Mouse (Mus musculus): Measurements from ENCODE around the gene Prrc2b.

Prrc2b gene

GRCm38 (mm10) chr2:32235433-32235832 is 84.6 kb downstream of the Prrc2b start:
- DNase-seq (ENCODE audit: low spot score): no peak

DNA sequence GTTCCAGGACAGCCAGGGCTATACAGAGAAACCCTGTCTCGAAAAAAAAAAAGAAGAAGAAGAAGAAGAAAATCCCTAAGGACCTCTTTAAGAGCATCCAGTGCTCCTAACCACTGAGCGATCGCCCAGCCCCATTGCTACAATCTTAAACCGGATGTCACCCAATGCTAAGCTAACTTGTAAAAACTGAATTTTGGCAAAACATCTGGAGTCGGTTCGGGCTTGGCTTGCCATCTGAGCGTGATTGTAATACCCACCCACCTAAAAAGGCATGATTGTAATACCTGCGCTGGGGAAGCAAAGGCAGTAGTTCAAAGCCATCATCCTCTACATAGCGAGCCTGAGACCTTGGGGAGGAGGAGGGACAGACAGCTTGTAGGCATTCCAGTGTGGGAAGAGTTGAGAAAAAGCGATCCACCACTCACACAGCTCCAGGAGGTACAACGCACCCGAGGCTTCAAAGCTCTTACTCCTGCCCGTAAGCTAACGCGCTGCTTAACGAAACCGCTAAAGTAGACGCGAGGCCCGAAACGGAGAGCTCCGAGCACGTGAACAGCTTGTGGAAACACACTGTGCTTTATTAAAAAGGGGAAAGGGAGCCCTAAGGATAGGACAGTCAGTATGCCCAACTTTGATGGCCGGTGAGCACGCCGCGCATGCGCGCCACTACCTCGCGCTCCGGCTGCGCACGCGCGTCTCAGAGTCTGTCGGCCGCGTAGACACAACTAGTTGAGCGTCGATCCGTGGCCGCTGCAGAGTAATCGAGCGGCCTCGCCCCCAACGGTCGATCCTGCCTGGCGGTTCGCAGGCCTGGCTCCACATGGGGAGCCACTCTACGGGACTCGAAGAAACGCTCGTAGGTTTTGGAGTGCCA is 85.2 kb downstream of the Prrc2b start, which contains the start of gene Pomt1:
Gene Pomt1, plus strand, starts transcription at position 705 of the 874 bp plus-strand sequence.
- peak; percentile 98 for DNase-seq (ENCODE audit: low spot score)

- DNase-seq (ENCODE audit: low spot score): peak; percentile 63
Observed at GRCm38 (mm10) chr2:32236760-32237487, 86.0 kb downstream of the Prrc2b start.

- DNase-seq (ENCODE audit: low spot score): no peak
Observed at GRCm38 (mm10) chr2:32237571-32237970, 86.7 kb downstream of the Prrc2b start.

GRCm38 (mm10) chr2:32238708-32239435 is 88.0 kb downstream of the Prrc2b start:
- no peak for DNase-seq (ENCODE audit: low spot score)

GRCm38 (mm10) chr2:32240591-32240990 is 89.7 kb downstream of the Prrc2b start:
- DNase-seq (ENCODE audit: low spot score): no peak

GRCm38 (mm10) chr2:32242986-32243385 is 92.1 kb downstream of the Prrc2b start:
- DNase-seq (ENCODE audit: low spot score): no peak

DNA sequence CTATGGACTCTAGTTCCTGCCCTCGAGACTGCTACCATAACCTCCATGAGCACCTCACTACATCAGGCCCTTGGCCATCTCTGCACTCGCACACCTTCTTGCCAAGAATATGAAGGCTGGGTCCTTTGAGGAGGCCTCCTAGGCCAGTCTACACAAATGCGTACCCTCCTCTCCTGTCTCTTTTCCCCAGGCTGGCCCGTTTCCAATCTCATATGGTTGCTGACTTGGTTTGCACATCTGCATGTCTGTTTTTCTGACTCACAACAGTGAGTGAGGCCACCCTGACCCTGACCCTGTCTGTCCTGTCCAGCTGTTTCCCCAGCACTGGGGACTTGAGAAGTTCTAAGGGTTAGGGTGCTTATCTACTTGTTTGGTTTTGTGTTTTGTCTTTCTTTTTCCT is 95.9 kb downstream of the Prrc2b start:
- no peak for DNase-seq (ENCODE audit: low spot score)

- DNase-seq (ENCODE audit: low spot score): no peak
Observed at GRCm38 (mm10) chr2:32248377-32249361, 97.8 kb downstream of the Prrc2b start.

DNA sequence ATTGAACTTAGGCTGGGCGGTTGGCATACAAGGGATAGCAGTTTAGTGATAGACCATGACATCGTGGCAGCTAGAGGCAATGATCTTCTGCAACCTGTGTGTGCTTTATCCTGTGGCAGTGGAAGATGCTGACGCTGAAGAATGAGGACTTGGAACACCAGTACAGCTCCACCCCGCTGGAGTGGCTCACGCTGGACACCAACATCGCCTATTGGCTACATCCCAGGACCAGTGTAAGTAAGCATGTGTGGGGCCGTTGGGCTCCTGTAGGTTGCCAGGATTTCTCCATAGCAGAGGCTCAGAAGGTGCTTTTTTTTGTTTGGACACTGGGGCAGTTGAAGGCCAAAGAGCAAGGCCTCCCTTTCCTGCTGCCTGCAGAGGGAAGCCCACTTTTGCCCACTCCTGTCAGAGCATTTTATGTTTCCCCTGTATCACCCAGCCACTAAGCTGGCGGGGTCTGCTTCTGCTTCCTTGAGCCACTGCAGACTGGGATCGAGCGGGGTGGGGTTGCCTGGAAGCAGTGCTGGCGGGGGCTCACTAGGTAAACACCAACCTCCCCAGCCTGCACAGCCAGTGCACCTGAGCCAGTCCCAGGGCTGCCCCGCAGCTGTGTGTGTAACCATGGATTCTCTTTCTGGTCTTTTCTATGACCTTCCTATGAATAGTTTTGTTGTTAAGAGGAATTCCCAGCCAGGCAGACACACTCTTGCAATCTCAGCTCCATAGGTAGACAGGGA is 101.1 kb downstream of the Prrc2b start:
- no peak for DNase-seq (ENCODE audit: low spot score)

DNA sequence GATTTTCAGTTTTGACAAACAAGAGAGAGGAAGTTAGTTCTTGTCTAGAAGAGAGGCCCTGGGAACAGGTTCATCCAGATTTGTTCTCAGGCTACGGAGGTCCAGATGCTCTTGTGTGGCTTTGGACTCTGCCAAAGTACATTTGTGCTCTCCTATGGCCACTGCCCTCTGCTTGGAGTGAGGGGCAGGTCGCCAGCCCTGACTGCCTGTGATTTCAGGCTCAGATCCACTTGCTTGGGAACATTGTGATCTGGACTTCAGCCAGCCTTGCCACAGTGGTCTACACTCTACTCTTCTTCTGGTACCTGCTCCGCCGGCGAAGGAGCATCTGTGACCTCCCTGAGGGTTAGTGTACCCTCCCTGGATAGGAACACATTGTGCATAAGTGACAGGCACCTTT is 101.8 kb downstream of the Prrc2b start:
- DNase-seq (ENCODE audit: low spot score): no peak

DNA sequence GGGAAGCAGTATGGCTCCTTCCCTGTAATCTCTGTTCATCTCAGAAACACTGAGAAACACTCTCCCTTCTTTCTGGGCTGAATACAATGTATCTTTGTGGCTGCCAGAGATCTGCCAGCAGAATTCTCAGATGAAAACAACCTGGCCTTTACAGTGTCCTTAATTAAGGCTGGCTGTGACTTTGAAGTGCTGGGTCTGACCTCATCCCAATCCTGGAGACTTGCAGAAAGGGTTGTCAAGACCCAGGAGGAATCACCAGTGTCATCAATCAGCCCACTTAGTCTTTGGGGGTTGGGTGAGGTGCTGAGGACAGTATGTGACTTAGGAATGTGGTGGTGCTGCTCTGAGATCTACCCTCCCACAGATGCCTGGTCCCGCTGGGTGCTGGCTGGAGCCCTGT is 102.5 kb downstream of the Prrc2b start:
- no peak for DNase-seq (ENCODE audit: low spot score)

GRCm38 (mm10) chr2:32254563-32254962 is 103.7 kb downstream of the Prrc2b start:
- DNase-seq (ENCODE audit: low spot score): no peak

GRCm38 (mm10) chr2:32256273-32256672 is 105.4 kb downstream of the Prrc2b start:
- no peak for DNase-seq (ENCODE audit: low spot score)

GRCm38 (mm10) chr2:32258887-32259533 is 108.1 kb downstream of the Prrc2b start:
- DNase-seq (ENCODE audit: low spot score): no peak

- peak; percentile 89 for DNase-seq (ENCODE audit: low spot score)
Observed at GRCm38 (mm10) chr2:32259657-32260417, 109.0 kb downstream of the Prrc2b start, which contains the start of gene Uck1. Uck1 (minus strand) TSS chr2:32260159.

- DNase-seq (ENCODE audit: low spot score): peak; percentile 60
Observed at GRCm38 (mm10) chr2:32260635-32261034, 109.8 kb downstream of the Prrc2b start.

DNA sequence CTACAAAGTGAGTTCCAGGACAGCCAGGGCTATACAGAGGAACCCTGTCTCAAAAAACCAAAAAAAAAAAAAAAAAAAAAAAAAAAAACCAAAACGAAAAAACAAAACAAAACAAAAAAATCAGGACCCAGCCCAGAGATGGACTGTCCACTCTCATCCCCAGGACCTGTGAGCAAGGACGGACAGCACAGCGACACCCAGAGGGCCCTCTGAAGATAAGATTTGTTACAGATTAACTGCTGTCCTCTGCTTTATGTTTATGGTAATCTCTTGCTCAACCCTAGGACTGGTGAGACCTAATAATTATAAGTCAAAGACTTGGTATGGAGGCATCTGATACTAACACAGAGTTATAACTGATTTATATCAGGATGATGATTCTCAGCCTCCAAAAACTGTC is 124.9 kb downstream of the Prrc2b start:
- no peak for DNase-seq (ENCODE audit: low spot score)

DNA sequence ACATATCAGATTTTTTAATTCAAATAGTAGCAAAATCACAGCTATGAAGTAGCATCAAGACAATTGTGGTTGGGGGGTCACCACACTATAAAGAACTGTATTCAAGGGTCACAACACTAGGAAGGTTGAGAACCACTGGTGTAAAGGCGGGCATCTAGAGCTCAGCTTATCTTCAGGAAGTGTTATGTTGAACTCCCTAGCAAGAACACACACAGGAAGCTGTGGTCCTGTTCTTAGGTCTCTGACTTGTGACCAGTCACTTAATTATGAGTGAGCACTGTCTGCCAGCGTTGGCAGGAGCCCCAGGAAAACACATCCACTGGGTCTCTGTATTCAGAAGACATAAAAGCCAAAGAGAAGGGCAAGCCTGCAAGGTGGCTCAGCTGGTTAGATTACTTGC is 131.4 kb downstream of the Prrc2b start:
- DNase-seq (ENCODE audit: low spot score): no peak

All from retina, embryonic 14.5 days (tissue).